Mouse (Mus musculus) heart, adult 11 months (tissue): ENCODE measurements around the gene Syt12.

Experiments
- DNase-seq: peaks from one replicate; pipeline ENCODE4 v3.0.0; 2022

Gene Syt12

GRCm38 (mm10) chr19:4397798-4398629 lies 79.2 kb downstream of the Syt12 start, which contains the start of gene Kdm2a:
Kdm2a (minus strand) TSS chr19:4398285.
- DNase-seq = peak; percentile 98

- DNase-seq = peak; percentile 100
Observed at GRCm38 (mm10) chr19:4396998-4397797, 80.0 kb downstream of the Syt12 start.

- DNase-seq = peak; percentile 95
Observed at GRCm38 (mm10) chr19:4396081-4396997, 80.9 kb downstream of the Syt12 start.
